Mouse (Mus musculus): ENCODE data around the gene Ccl20.

DNA sequence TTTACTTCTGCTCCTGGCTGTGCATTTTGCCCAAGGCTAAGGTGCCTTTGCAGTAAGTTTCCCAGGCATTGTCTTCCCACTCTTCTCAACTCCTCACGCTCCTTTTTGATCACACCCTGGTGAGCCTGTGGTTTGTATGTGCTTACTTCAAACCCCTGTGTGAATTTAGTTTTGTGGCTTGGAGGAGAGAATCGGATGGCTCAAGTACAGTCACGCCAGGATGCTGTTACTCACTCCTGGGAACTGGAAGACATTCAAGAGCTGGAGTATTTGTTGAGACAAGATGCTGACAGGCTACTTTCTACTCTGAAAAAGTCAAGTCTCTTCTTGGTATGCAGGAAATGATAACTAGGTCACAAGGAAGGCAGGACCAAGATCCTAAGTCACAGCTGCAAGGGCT, 25.3 kb upstream of the Ccl20 start:
- no peak for TF ChIP-seq EP300 (IDR thresholded peaks at IDR 0.05; ENCODE audit: insufficient read depth, low read depth, low read length)
- no peak for TF ChIP-seq POLR2A (IDR thresholded peaks at IDR 0.05; ENCODE audit: insufficient read depth, low read depth, low read length)
- TF ChIP-seq CTCF (IDR thresholded peaks at IDR 0.05): no peak

All from heart, adult 2 months (tissue).